Mouse (Mus musculus) layer of hippocampus, postnatal 25 days (tissue): ENCODE data around the gene Stx8. TPM values are rescaled to one million over a fixed set of nuclear protein-coding genes. Genes with fewer than 3 reads are reported as not detected.

ENCODE experiments used
- microRNA-seq, 2 experiments: library from miRNA; unstranded; fragments of <30 nt; microRNA quantifications; one replicate each; pipeline ENCODE4 v1.2.0; 2021
- total RNA-seq, 2 experiments: library from RNA; stranded (reverse); gene quantifications; 2 replicates each; pipeline ENCODE4 v1.2.3; 2021

Stx8 gene
- total RNA-seq, 2 experiments from 2014 or later, result 34.4 to 36.5 TPM

Small RNA genes within 50 kb of the gene (microRNA-seq; reads per million reads assigned to microRNA genes)
- gene Mir6406, result 0 reads per million in 2 experiments

Other genes starting within 250 kb of the Stx8 start
- 1 to 10 TPM; 3.0 to 3.7 TPM for gene Glp2r, start 195.0 kb upstream of the Stx8 start, total RNA-seq
- gene Gsg1l2, start 191.6 kb upstream of the Stx8 start, total RNA-seq, result not detected
- gene Dhrs7c, start 168.0 kb upstream of the Stx8 start, total RNA-seq, result not detected
- 1 to 10 TPM in 1 of 2 experiments, under 1 TPM in 1; 0.76 to 1.1 TPM for gene Usp43, start 44.0 kb upstream of the Stx8 start, total RNA-seq
- gene Cfap52, start 542 bp upstream of the Stx8 start, total RNA-seq, result under 1 TPM; 0.87 to 0.94 TPM